Mouse (Mus musculus): ENCODE measurements around the gene Cchcr1.

The Cchcr1 gene

DNA sequence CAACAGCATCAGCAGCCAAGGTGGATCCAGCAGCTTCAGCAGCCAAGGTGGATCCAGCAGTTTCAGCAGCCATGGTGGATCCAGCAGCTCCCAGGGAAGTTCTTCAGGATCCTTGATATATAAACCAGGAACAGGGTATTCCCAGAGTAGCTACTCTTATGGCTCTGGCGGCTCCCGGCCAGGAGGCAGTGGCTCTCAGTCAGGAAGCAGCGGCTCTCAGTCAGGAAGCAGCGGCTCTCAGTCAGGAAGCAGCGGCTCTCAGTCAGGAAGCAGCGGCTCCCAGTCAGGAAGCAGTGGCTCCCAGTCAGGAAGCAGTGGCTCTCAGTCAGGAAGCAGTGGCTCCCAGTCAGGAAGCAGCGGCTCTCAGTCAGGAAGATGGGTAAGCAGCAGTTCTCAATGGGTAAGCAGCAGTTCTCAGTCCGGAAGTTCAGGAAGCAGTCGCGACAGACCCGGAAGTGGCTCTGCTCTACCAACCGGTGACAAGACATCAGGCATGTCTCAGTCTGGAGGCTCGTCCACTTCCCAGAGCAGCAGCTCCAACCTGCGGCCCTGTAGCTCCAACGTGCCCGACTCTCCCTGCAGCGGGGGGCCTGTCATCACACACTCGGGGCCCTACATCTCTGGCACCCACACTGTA lies 38.0 kb downstream of the Cchcr1 start:
- DNase-seq (ENCODE audit: low spot score in 2 of 2), result no peak

DNA sequence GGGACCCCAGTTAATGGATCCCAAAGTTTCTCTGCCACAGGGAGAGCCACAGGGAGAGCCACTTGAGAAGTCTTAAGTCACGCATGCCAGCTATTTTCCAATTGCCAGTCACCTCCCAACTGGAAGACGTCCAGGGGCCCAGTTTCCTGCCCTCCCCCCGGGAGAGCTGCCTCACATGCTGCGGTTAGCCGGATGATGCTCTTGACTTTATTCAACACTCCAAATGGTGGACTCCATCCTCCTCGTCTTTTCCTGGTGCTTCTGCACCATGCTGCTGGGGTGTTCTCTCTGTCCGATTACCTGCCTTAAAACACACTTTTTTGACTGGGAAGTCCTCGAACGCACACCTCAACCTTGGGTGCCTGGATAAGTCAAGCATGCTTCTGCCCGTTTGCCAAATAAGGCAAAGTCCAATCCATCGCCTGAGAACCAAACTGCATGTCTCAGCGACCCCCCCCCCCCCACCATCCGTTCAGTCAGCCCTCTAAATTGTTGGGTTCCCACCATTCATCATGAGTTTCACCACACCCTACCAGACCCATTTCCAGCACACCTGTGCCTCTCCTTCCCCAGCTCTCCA lies 39.4 kb downstream of the Cchcr1 start:
- DNase-seq (ENCODE audit: low spot score in 2 of 2), result no peak

DNA sequence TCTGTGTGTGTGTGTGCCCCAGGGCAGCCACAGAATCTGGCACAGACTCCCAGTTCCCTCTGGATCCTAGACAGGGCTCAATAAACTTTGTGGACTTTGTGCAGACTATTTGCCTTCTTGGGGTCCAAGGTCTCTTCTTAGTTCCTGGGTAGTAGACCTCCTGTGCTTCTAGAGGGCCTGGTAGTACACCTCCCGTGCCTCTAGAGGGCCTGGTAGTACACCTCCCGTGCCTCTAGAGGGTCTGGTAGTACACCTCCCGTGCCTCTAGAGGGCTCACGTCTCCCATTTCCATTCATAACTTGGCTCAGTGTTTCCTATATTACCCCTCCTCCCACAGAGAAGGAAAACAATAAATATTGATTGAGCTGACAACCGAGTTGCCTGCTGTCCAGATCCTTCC lies 39.9 kb downstream of the Cchcr1 start:
- DNase-seq (ENCODE audit: low spot score in 2 of 2), result no peak

DNA sequence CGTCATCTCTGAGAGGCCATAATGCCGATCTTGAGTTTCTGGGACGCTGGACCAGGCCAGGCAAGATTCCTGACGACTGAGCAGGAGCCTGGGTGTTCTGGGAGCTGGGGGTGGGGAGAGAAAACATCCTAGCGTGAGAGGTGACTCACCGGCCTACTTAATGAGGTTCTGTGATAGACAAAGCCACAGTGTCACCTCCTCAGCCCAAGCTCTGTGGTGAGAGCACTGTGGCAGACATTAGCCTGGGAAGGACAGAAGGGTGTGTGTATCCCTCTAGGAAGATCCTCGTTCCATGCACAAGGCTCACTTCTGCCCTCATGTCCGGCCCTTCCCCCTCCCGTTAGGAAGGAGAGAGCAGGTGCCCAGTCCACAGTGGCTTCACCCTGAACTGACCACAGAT lies 40.5 kb downstream of the Cchcr1 start:
- no peak for DNase-seq (ENCODE audit: low spot score in 2 of 2)

DNA sequence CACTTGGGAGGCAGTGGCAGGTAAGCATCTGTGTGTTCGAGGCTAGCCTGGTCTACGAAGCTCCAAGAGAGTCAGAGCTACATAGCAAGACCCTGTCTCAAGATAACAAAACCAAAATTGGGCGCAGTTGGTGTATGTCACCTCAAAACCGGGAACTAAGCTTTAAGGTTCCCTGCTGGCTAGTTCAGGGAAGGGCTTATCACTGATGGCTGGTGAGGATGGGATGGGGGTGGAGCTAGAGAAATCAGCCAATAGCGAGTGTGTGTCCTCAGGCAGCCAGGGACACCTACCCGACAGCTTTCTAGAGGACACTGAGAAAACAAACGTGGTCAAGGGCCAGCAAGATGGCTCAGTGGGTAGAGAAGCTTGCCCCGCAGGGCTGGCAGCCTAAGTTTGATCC lies 41.3 kb downstream of the Cchcr1 start:
- no peak for DNase-seq (ENCODE audit: low spot score in 2 of 2)

DNA sequence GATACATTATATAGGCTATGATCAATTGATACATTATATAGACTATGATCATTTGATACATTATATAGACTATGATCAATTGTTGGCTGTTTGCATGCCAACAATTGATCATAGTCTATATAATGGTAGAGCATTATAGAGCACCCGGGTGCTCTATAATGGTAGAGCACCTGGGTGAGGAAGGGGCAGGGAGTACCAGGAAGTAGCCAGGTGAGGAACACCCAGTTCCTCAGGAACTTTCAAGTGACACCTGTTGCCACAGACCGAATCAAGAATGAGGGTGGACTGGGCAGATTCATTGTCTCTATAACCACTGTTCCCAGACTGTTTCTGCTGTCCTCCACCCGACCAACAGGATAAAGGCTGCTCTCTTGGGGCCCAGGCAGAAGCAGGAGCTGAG lies 50.2 kb downstream of the Cchcr1 start, which contains the start of gene 2300002M23Rik:
2300002M23Rik (plus strand) TSS at position 301 of the 400 bp plus-strand sequence.
- DNase-seq (ENCODE audit: low spot score in 2 of 2), result no peak

DNA sequence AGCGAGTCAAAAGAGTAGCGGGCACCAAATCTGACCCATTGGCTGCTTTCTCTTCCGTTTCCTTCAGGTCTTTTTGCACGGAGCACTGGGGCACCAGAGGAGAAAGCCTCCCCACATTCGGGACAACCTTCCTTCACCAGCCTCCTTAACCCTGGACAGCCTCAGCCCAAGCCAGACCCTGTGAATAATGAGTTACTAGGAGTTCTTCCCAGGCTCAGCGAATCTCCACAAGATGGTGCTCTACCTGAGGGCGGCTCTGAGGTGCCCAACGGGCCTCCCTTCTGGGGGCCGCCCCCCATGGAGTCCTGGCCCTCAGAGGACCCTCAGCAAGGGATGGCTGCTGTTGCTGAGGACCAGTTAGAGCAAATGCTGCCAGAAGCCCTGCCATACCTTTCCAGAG lies 50.9 kb downstream of the Cchcr1 start:
- DNase-seq (ENCODE audit: low spot score in 2 of 2), result no peak

DNA sequence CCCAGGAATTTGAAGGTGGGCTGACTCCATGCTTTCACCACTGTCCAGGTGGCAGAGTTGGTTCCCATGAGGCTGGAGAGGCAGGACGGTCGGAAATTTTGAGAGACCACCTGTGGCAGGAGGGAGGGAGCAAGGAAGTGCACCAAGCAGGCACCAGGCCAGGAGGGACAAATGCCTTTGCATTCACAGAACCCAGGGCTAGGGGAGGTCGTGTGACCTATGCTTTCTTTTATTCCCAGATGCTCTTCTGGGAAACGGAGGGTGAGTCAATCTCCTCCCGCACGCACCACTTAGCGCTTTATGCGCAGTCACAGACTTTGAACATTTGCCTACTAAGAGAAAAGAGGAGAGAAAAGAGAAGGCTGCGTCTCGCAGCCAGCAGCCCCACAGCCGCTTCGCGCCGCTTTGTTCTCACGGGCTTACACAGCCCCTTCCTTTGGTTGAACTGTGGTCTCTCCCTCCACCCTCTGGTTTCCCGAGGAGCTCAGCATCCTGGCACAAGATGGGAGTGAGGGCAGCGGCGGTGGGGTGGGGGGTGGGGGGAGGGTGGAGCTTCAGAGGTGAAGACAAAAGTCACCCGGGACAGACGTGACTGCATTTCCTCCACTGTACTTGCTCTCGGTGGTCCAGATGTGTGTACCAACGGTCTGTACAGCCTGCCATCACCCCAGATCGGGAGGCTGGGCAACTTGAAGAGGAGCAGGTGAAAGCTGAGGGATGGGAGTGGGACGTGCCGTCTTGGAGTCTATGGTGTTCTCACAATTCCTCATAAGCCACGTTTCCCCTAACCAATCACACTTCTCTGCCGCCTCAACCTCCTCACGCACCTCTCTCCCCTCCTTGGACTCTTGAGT lies 52.4 kb downstream of the Cchcr1 start:
- no peak for DNase-seq (ENCODE audit: low spot score in 2 of 2)

DNA sequence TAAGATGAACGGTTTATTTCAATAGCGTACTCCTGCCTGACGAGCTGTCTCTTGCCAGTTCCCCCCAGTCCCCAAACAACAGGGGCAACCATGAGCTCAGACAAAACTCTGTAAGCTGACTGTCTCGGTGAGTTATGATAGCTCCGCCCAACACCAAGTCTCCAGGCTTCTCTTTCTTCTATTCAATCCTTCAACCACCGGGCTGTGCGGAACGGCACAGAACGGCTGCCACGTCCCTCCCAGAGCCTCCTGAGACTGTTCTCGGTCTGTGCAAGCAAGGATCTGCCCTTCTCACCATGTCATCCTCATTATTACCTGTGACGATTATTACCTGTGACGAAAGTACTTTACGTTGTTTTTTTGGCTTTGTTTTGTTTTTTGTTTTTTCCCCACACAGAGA lies 53.9 kb downstream of the Cchcr1 start:
- DNase-seq (ENCODE audit: low spot score in 2 of 2), result no peak

DNA sequence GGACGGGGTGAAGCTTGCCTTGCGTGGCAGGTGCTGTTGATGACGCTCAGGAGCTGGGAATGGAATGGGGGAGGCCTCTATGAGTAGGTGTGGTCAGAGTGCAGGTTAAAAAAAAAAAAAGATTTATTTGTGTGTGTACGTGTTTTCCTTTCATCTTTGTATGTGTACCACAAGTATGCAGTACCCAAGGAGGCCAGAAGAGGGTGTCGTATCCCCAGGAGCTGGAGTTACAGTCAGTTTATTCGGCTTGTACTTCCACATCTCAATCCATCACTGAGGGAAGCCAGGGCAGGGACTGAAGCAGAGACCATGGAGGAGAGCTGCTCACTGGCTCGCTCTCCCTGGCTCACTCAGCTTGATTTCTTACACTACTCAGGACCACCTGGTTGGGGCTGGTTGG lies 54.6 kb downstream of the Cchcr1 start:
- no peak for DNase-seq (ENCODE audit: low spot score in 2 of 2)

DNA sequence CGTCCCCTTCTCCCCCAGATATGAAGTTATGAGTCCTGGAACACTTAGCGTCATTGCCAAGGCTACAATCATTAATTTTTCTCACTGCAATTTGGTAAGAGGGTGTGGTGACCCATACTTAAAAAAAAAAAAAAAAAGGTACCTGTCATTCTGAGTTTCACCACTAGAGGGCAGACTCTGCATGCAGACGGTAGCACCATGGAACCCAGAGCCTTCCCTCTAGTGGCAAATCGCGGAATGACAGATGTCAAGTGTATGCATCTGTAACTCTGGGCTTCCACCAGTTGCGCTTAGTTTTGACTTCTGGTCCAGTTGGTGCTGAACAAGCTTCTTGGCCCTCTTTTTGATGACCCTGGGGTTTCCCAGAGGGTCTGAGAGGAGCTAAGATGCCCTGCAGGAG lies 61.3 kb downstream of the Cchcr1 start:
- peak in 1 of 2 experiments; percentile 59 for DNase-seq (ENCODE audit: low spot score in 2 of 2)
